Mouse (Mus musculus) lung, adult 2 months (tissue): Measurements from ENCODE around the gene Dstn.

Source experiments
- CTCF ChIP-seq: fragments of 200-500 bp; IDR thresholded peaks from 2 replicates; pipeline ENCODE4 v1.5.1; 2011; ENCODE audit warnings: mild to moderate bottlenecking, low read length, control low read depth; ENCODE audit not compliant: insufficient read depth
- POLR2A ChIP-seq: fragments of 200-500 bp; IDR thresholded peaks from 2 replicates; pipeline ENCODE4 v1.6.1; 2011; ENCODE audit warnings: low read depth, mild to moderate bottlenecking, control low read depth, low read length, borderline replicate concordance; ENCODE audit errors: extremely low read depth

DNA sequence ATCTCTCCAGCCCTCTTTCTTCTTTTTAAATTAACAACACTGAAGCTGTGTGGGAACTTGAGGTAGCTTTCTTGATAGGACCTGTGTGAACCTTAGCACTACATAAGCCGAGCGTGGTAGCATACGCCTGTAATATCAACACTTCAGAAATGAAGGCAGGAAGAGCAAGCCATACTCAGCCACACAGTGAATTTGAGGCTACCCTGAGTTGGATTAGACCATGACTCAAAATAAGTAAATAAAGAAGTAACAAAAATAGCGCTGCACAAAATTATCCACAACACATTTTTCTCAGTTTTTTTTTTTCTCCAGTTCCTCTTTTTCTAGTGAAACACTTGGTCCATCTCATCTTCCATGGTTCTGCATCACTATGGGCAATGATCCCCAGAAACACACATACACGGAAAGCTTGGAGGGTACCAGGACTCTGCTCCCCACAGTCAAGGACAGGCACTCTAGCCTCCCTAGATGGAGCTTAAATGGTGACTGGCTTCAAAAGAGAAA, 60.1 kb downstream of the Dstn start:
- TF ChIP-seq POLR2A (no peak), CTCF (no peak)
